Mouse (Mus musculus) kidney, adult 2 months (tissue): Measurements from ENCODE around the gene Mtr.

Experiments used
- CTCF ChIP-seq: fragments of 200-500 bp; conservative IDR thresholded peaks from 2 replicates; pipeline ENCODE4 v1.5.1; 2011; ENCODE audit warnings: low read depth, mild to moderate bottlenecking, control low read depth, low read length, moderate library complexity, mixed read lengths; ENCODE audit not compliant: insufficient read depth, insufficient read length
- POLR2A ChIP-seq: fragments of 200-500 bp; IDR thresholded peaks from one replicate; pipeline ENCODE4 v1.6.1; 2011; ENCODE audit warnings: low read depth, low read length, control low read depth

- TF ChIP-seq CTCF (no peak), POLR2A (no peak)
Observed at GRCm38 (mm10) chr13:12176761-12177160, 81.2 kb downstream of the Mtr start.
